Mouse (Mus musculus): ENCODE data around the gene Fam120a. TPM values are rescaled to one million over a fixed set of nuclear protein-coding genes. Genes with fewer than 3 reads are reported as not detected.

Gene Fam120a
- polyA plus RNA-seq, 1 experiment, result 73.5 TPM

DNA sequence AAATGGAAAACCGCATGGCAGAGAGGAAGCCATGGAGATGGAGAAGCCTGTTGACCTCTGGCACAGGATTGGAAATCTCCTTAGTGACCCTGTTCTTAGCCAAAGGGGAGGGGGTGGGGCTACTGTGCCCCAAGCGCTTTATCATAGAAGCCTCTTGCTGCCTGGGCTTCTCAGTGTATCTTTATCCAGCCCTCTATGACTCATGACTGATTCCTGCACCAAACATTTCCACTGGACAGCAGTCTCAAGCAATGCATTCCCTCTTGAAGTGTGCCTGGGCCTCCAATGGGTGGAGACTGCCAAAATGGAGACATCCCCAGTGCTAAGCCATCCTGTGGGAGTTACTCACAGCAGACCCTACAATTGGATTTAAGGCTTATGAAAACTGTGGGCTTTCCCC, 22.3 kb upstream of the Fam120a start:
- no peaks in the 10 kb centered on the region for H3K36me3 ChIP-seq (ENCODE audit: control insufficient read depth, insufficient read depth)
- H3K27me3 ChIP-seq (ENCODE audit: control insufficient read depth, insufficient read depth, insufficient read length), result no peaks in the 10 kb centered on the region
- H3K79me3 ChIP-seq (ENCODE audit: low read depth), result no peaks in the 10 kb centered on the region
- H3K79me2 ChIP-seq (ENCODE audit: control insufficient read depth, insufficient read depth), result no peaks in the 10 kb centered on the region
- no peak overlapping the region for H3ac ChIP-seq (ENCODE audit: control insufficient read depth, insufficient read length, low read depth)
- H3K4me3 ChIP-seq (ENCODE audit: insufficient read depth, poor library complexity, severe bottlenecking), result no peak overlapping the region
- TF ChIP-seq CTCF (IDR thresholded peaks at IDR 0.05; ENCODE audit: control insufficient read depth, insufficient read depth, insufficient read length) (no peak), MYOG (IDR thresholded peaks at IDR 0.05; ENCODE audit: control insufficient read depth, extremely low read depth, insufficient read length) (no peak), FOSL1 (IDR thresholded peaks at IDR 0.05; ENCODE audit: insufficient read depth, low read length, poor library complexity, severe bottlenecking) (no peak), MAX (IDR thresholded peaks at IDR 0.05) (no peak), USF1 (IDR thresholded peaks at IDR 0.05; ENCODE audit: low read depth) (no peak), CEBPB (IDR thresholded peaks at IDR 0.05; ENCODE audit: low read depth) (no peak), MYOD1 (IDR thresholded peaks at IDR 0.05; ENCODE audit: control insufficient read depth, insufficient read length, low read depth) (no peak)

GRCm38 (mm10) chr13:48982482-48983098, 14.8 kb upstream of the Fam120a start:
- H3ac ChIP-seq (ENCODE audit: control insufficient read depth, insufficient read length, low read depth), result no peak overlapping the region
- no peaks in the 10 kb centered on the region for H3K27me3 ChIP-seq (ENCODE audit: control insufficient read depth, insufficient read depth, insufficient read length)
- H3K79me2 ChIP-seq (ENCODE audit: control insufficient read depth, insufficient read depth), result no peaks in the 10 kb centered on the region
- TF ChIP-seq USF1 (IDR thresholded peaks at IDR 0.05; ENCODE audit: low read depth), result no peak
- no peak for TF ChIP-seq FOSL1 (IDR thresholded peaks at IDR 0.05; ENCODE audit: insufficient read depth, low read length, poor library complexity, severe bottlenecking)
- no peak for TF ChIP-seq CEBPB (IDR thresholded peaks at IDR 0.05; ENCODE audit: low read depth)
- TF ChIP-seq MAX (IDR thresholded peaks at IDR 0.05), result no peak
- TF ChIP-seq MYOG (IDR thresholded peaks at IDR 0.05; ENCODE audit: control insufficient read depth, extremely low read depth, insufficient read length), result no peak
- TF ChIP-seq CTCF (IDR thresholded peaks at IDR 0.05; ENCODE audit: control insufficient read depth, insufficient read depth, insufficient read length), result no peak
- H3K36me3 ChIP-seq (ENCODE audit: control insufficient read depth, insufficient read depth), result no peaks in the 10 kb centered on the region
- no peak overlapping the region for H3K4me3 ChIP-seq (ENCODE audit: insufficient read depth, poor library complexity, severe bottlenecking)
- H3K79me3 ChIP-seq (ENCODE audit: low read depth), result no peaks in the 10 kb centered on the region

DNA sequence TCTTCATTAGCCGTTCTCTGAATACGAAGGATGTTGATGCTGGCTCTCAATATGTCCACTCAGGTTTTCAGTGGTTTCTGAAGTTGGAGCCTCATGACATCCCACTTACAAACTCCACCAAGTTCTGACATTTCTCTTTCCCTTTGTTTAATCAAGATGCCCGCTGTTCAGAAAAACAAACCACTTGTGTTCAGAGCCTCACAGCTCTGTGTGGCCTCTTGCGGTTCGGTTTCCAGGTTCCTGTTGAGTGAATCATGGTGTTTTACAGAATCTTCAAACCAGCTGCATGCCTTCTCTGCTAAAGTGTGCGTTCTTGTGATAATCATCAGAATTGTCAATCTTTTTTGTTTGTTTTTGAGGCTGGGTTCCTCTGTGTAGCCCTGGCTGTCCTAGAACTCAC, 11.3 kb upstream of the Fam120a start:
- Histone ChIP-seq H3K36me3 (ENCODE audit: control insufficient read depth, insufficient read depth) (no peaks in the 10 kb centered on the region), H3K79me3 (ENCODE audit: low read depth) (no peaks in the 10 kb centered on the region), H3ac (ENCODE audit: control insufficient read depth, insufficient read length, low read depth) (no peak overlapping the region), H3K79me2 (ENCODE audit: control insufficient read depth, insufficient read depth) (no peaks in the 10 kb centered on the region), H3K4me3 (ENCODE audit: insufficient read depth, poor library complexity, severe bottlenecking) (no peak overlapping the region), H3K27me3 (ENCODE audit: control insufficient read depth, insufficient read depth, insufficient read length) (no peaks in the 10 kb centered on the region)
- TF ChIP-seq MYOD1 (IDR thresholded peaks at IDR 0.05; ENCODE audit: control insufficient read depth, insufficient read length, low read depth), result peak; percentile 29
- no peak for TF ChIP-seq CEBPB (IDR thresholded peaks at IDR 0.05; ENCODE audit: low read depth)
- TF ChIP-seq FOSL1 (IDR thresholded peaks at IDR 0.05; ENCODE audit: insufficient read depth, low read length, poor library complexity, severe bottlenecking), result no peak
- no peak for TF ChIP-seq MYOG (IDR thresholded peaks at IDR 0.05; ENCODE audit: control insufficient read depth, extremely low read depth, insufficient read length)

DNA sequence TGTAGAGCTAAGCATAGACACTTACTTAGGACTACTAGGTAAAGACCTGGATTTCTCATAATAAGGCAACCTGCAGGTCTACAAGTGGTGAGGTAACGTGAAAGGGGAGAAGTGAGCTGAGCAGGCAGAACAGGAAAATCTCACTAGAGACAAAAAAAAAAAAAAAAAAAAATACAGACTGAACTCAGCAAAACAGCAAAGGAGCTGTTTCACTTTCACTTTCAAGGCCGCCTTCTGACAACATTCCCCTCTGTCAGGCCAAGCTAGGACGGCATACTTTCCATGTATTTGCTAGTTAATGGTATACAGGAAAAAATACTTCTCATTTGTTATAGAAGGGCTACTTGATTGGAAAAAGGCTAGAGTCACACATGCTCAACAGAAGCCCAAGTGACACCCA, 10.0 kb upstream of the Fam120a start:
- no peak overlapping the region for H3K4me3 ChIP-seq (ENCODE audit: insufficient read depth, poor library complexity, severe bottlenecking)
- H3K79me2 ChIP-seq (ENCODE audit: control insufficient read depth, insufficient read depth), result no peaks in the 10 kb centered on the region
- H3ac ChIP-seq (ENCODE audit: control insufficient read depth, insufficient read length, low read depth), result no peak overlapping the region
- H3K27me3 ChIP-seq (ENCODE audit: control insufficient read depth, insufficient read depth, insufficient read length), result no peaks in the 10 kb centered on the region
- no peaks in the 10 kb centered on the region for H3K36me3 ChIP-seq (ENCODE audit: control insufficient read depth, insufficient read depth)
- TF ChIP-seq MYOD1 (IDR thresholded peaks at IDR 0.05; ENCODE audit: control insufficient read depth, insufficient read length, low read depth) (no peak), USF1 (IDR thresholded peaks at IDR 0.05; ENCODE audit: low read depth) (no peak), FOSL1 (IDR thresholded peaks at IDR 0.05; ENCODE audit: insufficient read depth, low read length, poor library complexity, severe bottlenecking) (no peak), CEBPB (IDR thresholded peaks at IDR 0.05; ENCODE audit: low read depth) (no peak), MYOG (IDR thresholded peaks at IDR 0.05; ENCODE audit: control insufficient read depth, extremely low read depth, insufficient read length) (no peak), CTCF (IDR thresholded peaks at IDR 0.05; ENCODE audit: control insufficient read depth, insufficient read depth, insufficient read length) (no peak), MAX (IDR thresholded peaks at IDR 0.05) (no peak)
- H3K79me3 ChIP-seq (ENCODE audit: low read depth), result no peaks in the 10 kb centered on the region

DNA sequence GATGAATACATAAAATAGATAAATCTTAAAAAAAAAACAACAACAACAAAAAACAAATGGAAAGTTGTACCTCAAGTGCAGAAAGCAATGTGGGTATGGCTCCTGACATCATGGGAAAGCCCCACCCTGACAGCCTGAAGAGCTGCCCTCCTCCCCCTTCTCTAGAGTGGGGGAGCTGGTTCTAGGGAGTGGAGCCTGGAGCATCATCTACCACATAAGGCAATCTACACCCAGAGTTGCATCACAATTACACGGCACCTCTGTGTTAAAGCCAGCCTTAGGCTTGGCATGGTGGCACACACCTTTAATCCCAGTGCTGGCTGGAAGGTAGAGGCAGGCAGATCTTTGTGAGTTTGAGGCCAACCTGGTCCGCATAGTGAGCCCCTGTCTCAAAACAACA, 6.9 kb upstream of the Fam120a start:
- no peaks in the 10 kb centered on the region for H3K79me3 ChIP-seq (ENCODE audit: low read depth)
- H3K27me3 ChIP-seq (ENCODE audit: control insufficient read depth, insufficient read depth, insufficient read length), result no peaks in the 10 kb centered on the region
- no peak for TF ChIP-seq USF1 (IDR thresholded peaks at IDR 0.05; ENCODE audit: low read depth)
- no peak for TF ChIP-seq MYOD1 (IDR thresholded peaks at IDR 0.05; ENCODE audit: control insufficient read depth, insufficient read length, low read depth)
- TF ChIP-seq CTCF (IDR thresholded peaks at IDR 0.05; ENCODE audit: control insufficient read depth, insufficient read depth, insufficient read length), result no peak
- no peak for TF ChIP-seq MYOG (IDR thresholded peaks at IDR 0.05; ENCODE audit: control insufficient read depth, extremely low read depth, insufficient read length)
- no peak for TF ChIP-seq MAX (IDR thresholded peaks at IDR 0.05)
- peak; percentile 4 for TF ChIP-seq CEBPB (IDR thresholded peaks at IDR 0.05; ENCODE audit: low read depth)
- H3K36me3 ChIP-seq (ENCODE audit: control insufficient read depth, insufficient read depth), result peaks cover 5% of the 10 kb centered on the region
- no peaks in the 10 kb centered on the region for H3K79me2 ChIP-seq (ENCODE audit: control insufficient read depth, insufficient read depth)
- H3K4me3 ChIP-seq (ENCODE audit: insufficient read depth, poor library complexity, severe bottlenecking), result no peak overlapping the region
- no peak overlapping the region for H3ac ChIP-seq (ENCODE audit: control insufficient read depth, insufficient read length, low read depth)

DNA sequence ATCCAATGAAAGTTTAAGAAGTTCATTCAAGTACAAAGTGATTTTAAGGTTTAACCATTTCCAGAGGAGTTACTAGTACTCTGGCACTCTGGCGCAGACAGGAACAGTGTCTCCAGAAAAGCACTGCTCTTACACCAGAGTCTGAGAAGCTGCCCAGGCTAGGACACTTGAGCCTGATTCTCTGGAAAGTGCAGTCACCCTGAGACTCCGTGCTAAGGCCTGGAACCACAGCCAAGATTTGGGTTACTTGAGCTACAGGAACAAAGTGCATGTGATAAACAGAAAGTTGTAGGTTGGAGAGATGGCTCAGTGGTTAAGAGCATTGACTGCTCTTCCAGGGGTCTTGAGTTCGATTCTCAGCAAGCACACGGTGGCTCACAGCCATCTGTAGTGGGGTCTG, 6.4 kb upstream of the Fam120a start:
- TF ChIP-seq MYOG (IDR thresholded peaks at IDR 0.05; ENCODE audit: control insufficient read depth, extremely low read depth, insufficient read length), result no peak
- no peak for TF ChIP-seq USF1 (IDR thresholded peaks at IDR 0.05; ENCODE audit: low read depth)
- no peak for TF ChIP-seq MAX (IDR thresholded peaks at IDR 0.05)
- no peak for TF ChIP-seq CTCF (IDR thresholded peaks at IDR 0.05; ENCODE audit: control insufficient read depth, insufficient read depth, insufficient read length)
- Histone ChIP-seq H3K79me3 (ENCODE audit: low read depth) (no peaks in the 10 kb centered on the region), H3K79me2 (ENCODE audit: control insufficient read depth, insufficient read depth) (no peaks in the 10 kb centered on the region), H3K27me3 (ENCODE audit: control insufficient read depth, insufficient read depth, insufficient read length) (no peaks in the 10 kb centered on the region), H3ac (ENCODE audit: control insufficient read depth, insufficient read length, low read depth) (no peak overlapping the region), H3K4me3 (ENCODE audit: insufficient read depth, poor library complexity, severe bottlenecking) (no peak overlapping the region), H3K36me3 (ENCODE audit: control insufficient read depth, insufficient read depth) (peaks cover 5% of the 10 kb centered on the region)

All from C2C12 (cell line).